Mouse (Mus musculus): ENCODE data around the gene Rab11fip4. TPM values are rescaled to one million over a fixed set of nuclear protein-coding genes. Genes with fewer than 3 reads are reported as not detected.
A peak's percentile ranks its signal among the peaks of the same experiment; 100 is the strongest.

The Rab11fip4 gene
- total RNA-seq, 2 experiments from 2014 or later, result 1.5 to 2.9 TPM

- no peak for ATAC-seq (replicated peaks; ENCODE audit: low FRiP score, poor library complexity, severe bottlenecking)
Measured at GRCm38 (mm10) chr11:79647071-79647501, 56.1 kb downstream of the Rab11fip4 start.

GRCm38 (mm10) chr11:79650359-79650835, 59.4 kb downstream of the Rab11fip4 start:
- ATAC-seq (replicated peaks; ENCODE audit: low FRiP score, poor library complexity, severe bottlenecking), result no peak

DNA sequence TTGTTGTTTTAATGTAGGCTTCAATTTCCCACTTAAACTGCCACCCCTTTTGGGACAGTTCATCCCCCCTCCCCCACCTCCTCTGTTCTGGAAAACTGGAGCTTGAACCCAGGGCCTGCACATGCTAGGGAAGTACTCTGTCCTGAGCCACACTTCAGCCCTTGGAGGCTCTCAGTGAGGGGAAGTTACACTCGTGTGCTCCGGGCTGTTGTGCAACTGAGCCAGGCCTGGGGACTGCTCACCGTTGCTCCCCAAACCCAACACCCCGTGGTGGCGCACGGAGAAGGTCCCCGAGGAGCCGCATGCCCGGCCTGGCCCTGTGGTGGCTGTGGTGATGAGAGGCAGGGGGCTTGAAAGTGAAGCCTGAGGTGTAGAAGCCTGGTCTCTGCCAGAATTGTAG, 61.2 kb downstream of the Rab11fip4 start:
- ATAC-seq (replicated peaks; ENCODE audit: low FRiP score, poor library complexity, severe bottlenecking), result no peak

GRCm38 (mm10) chr11:79652921-79653575, 62.0 kb downstream of the Rab11fip4 start:
- ATAC-seq (replicated peaks; ENCODE audit: low FRiP score, poor library complexity, severe bottlenecking), result no peak

GRCm38 (mm10) chr11:79654407-79654831, 63.4 kb downstream of the Rab11fip4 start:
- 0 out of 2 replicates have a peak, but pooled peaks have one; percentile 40 for ATAC-seq (replicated peaks; ENCODE audit: low FRiP score, poor library complexity, severe bottlenecking)

DNA sequence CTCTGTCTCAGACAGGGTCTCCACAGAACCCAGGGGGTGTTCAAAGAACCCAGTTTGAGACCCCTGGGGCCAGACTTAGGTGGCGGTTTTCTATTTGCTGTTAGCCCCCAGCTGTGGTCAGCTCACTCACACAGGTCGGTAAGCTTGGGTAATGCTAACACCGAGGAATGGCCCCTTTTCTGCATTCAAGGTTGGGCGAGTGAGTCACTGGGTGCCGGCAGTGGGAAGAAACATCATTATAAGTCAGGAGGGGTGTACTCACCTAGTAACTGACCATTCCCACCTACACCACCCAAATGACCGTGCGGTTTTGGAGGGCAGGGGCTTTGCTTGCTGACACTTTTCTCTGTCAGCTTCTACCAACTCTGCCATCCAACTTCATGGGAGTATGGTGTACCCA, 64.6 kb downstream of the Rab11fip4 start:
- no peak for ATAC-seq (replicated peaks; ENCODE audit: low FRiP score, poor library complexity, severe bottlenecking)

DNA sequence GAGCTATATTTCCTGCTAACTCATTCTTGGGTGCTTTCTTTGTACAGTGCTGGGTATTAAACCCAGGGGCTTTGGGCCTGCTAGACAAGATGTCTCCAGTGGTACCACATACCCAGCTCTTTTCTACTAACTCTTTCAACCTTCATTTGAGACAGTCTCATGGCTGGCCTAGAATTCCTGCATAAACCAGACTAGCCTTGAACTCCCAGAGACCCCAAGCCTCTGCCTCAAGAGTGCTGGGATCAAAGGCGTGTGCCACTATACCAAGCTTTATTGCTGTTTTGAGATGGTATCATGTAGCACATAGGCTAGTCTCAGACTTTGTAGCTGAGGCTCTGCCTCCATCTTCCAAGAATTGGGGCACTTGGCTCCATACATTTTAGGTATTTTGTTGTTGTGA, 65.5 kb downstream of the Rab11fip4 start:
- ATAC-seq (replicated peaks; ENCODE audit: low FRiP score, poor library complexity, severe bottlenecking), result no peak

DNA sequence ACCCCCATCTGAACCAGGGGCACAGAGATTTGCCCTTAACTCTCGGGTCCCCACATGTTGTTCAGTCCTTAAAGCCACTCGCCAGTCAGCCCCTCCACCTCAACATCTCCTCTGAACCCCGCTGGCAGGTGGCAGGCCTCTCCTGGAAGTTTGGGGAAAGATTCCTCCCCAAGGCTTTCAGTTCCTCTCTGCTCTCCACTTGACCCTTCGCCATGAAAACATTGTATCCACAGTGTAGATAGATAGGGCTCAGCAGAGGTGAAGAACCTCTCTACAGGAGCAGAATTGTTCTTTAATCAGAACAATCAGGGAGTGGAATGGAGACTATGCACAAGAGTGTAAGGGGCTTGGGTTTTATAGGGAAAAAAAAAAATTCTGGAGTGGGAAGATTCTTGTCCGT, 66.0 kb downstream of the Rab11fip4 start:
- no peak for ATAC-seq (replicated peaks; ENCODE audit: low FRiP score, poor library complexity, severe bottlenecking)

DNA sequence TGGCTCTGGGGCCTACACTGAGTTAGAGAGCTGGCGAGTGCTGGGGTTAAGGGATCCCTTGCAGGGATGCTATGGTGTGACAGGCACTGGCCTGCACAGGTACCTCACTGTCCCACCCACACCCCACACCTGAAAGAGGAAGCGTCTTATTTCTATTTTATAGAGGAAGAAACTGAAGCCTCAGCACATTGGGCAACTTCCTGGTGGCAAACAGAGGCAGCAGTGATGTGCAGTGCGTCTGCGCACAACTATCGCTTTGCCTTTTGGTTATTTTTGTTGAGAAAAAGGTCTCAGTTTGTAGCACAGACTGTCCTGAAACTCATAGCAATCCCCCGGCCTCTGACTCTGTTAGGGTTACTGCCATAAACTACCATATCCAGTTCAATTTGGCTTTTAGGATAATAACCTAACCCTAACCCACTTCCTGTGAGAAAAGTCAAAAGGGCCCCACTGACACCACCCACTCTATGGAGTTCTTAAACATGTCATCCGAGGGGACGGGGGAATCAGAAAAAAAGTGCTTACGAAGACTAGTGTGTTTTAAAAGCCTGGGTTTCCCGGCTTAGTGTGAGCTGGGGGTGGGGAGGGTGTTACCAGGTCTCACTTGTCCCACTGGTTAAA, 67.3 kb downstream of the Rab11fip4 start:
- no peak for ATAC-seq (replicated peaks; ENCODE audit: low FRiP score, poor library complexity, severe bottlenecking)

DNA sequence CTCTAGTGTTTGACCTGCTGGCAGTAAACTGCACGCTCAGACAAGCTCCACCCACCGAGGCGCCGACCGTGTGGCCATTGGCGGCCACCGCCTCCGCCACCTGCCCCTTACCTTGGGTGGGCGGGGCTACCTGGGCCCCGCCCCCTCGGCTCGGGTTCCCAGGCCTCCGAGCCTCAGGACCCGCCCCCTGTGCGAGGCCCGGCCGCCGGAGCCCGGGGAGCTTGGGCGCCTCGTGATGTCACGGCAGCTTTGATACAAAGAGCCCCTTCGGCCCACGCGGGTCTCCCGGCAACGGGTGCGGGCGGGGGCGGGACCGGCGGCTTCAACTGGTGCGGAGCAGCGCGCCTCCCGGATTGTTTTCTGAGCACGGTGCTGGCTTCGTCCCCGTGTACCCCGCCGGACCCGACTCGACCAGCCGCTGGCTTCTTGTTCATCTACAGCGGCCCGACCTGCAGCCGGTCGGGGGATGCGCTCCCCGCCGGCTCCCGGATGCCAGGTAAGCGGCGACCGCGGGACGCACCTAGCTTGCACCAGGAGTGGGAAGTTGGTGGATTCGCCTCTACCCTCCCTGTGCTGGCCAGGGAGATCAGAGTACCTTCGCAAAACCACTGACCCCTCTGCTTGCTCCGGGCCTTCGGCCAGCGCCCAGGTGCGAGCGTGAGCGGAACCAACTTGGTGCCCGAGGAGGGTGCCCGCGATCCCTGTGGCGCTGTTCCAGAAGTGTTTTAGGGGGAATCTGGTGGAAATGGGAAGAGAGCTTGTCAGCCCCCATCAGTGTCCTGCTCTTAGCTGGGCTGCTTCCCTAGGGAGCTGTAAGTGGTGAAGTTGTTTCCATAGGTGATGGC, 69.6 kb downstream of the Rab11fip4 start:
- ATAC-seq (replicated peaks; ENCODE audit: low FRiP score, poor library complexity, severe bottlenecking), result no peak

DNA sequence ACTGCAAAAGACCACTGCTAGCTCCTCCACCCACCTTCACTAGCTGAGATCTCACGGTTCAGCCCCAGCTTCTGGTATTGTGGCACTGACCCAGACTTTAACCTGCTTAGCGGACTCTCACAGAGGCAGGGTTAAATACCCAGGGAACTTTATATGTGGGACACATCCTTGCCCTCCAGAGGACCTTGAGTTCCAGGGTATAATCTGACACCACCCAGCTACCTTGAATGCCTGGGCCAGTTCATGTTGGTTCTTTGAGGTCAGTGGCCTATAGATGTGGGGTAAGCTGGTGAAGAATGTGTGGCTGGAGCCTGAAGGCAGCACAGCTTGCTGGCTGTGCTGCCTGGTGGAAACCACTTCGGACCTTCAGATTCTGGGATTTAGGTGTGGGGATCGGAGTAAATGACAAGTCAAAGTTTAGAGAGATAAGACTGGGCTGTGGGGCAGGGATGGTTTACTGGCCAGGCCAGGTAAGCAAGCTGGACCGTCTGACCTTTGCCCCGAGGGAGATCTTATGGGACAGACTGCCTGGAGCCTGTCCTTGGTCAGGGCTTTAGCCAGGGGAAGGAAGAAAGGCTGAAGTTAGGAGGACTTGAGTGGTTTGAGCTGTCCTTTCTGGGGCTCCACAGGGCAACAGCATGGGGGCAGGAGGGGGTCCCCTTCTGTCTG, 71.0 kb downstream of the Rab11fip4 start:
- no peak for ATAC-seq (replicated peaks; ENCODE audit: low FRiP score, poor library complexity, severe bottlenecking)

DNA sequence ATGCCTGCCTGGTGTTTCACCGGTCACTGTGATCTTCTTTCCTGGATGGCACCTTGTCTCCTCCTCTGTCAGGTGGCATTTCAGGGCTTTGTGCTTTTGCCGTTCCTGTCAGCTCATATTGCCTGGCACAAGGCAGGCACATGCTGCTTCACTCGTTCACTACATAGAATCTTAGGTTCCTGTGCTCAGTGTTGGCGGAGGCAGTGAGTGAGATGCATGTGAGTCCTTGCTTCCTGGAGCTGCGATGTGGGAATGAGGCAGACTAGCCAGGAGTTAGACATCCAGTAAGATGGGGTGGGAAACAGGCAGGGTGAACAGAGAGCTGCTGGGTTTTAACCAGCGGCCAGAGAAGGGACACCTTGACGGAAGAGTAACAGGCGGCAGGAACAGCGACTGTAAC, 72.1 kb downstream of the Rab11fip4 start:
- no peak for ATAC-seq (replicated peaks; ENCODE audit: low FRiP score, poor library complexity, severe bottlenecking)

DNA sequence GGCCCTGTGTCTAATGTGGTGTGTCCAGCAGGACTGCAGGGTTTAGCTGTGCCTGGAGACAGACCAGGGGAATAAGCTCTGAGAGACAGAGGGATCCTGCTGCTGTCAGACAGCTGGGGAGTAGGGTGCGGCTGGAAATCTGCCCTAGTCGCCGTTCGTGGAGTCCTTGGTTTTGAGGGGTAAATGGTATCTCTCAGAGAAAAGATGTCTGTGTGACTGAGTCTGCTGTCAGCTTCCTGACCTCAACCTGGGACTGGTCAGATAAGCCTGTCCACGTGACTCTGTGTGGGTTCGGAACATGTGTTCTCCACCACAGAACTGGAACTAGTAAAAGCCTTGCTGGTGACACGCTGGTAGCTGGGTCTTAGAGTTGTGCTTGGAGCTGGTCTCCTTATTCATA, 72.6 kb downstream of the Rab11fip4 start:
- no peak for ATAC-seq (replicated peaks; ENCODE audit: low FRiP score, poor library complexity, severe bottlenecking)

GRCm38 (mm10) chr11:79666544-79666943, 75.5 kb downstream of the Rab11fip4 start:
- ATAC-seq (replicated peaks; ENCODE audit: low FRiP score, poor library complexity, severe bottlenecking), result no peak

DNA sequence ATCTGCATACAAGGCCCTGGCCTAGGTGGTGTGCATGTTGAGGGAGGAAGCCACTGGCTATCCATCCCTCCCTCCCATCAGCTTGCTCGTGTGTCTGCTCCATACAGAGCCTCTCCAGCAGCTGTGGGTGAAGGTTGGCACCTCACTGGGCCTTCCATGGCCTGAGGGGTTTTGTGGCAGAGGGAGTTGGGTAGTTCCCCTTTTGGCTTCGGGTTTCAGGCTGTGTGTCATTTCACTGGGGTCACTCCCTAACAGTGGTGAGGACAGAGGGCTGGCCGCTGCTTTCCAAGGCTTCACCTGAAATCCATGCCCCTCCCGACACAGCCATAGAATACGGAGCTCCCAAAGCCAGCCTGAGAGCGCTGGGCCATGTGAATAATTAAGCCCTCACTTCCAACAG, 78.2 kb downstream of the Rab11fip4 start:
- ATAC-seq (replicated peaks; ENCODE audit: low FRiP score, poor library complexity, severe bottlenecking), result no peak

DNA sequence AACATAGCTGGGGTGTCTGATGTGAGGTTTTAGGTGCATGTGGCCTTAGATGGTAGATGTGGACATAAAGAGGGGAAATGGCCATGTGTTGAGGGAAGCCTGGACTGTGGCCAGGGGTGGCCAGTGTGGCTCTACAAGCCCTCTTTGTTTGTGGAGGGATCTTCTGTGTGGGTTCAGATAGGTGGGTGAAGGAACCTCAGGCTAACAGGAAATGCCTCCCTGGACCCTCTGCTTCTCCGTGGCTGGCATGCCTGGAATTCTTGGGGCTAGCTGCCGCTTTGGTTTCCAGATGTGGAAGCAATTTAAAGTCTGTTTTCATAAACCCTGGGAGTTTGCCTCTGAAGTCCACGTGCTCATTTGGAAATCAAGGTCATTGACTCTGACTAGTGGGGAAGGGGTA, 78.9 kb downstream of the Rab11fip4 start:
- ATAC-seq (replicated peaks; ENCODE audit: low FRiP score, poor library complexity, severe bottlenecking), result no peak

DNA sequence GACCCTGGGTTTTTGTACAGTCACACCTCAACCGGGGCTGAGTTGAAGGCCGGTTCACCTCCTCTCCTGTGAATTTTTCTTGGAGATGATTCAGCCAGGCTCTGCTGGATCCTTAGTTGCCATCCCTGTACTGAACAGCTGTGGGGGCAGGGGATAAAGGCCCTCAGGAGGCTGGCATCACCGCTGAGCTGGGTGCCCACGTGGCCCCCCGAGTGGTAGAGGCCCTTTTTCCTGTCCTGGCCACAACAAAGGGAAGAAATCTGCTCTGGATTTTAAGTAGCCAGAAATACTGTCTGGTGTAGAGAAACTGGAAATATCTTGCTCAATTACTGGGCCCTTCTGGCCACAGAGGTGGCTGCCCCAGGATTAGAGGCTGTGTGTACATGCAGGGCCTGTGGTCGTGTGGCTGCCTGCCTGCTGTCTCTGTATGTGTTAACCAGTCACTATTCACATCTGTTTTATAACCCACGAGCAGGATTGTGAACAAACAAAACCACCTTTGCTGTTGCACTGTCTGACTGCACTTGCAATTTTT, 79.5 kb downstream of the Rab11fip4 start:
- no peak for ATAC-seq (replicated peaks; ENCODE audit: low FRiP score, poor library complexity, severe bottlenecking)

DNA sequence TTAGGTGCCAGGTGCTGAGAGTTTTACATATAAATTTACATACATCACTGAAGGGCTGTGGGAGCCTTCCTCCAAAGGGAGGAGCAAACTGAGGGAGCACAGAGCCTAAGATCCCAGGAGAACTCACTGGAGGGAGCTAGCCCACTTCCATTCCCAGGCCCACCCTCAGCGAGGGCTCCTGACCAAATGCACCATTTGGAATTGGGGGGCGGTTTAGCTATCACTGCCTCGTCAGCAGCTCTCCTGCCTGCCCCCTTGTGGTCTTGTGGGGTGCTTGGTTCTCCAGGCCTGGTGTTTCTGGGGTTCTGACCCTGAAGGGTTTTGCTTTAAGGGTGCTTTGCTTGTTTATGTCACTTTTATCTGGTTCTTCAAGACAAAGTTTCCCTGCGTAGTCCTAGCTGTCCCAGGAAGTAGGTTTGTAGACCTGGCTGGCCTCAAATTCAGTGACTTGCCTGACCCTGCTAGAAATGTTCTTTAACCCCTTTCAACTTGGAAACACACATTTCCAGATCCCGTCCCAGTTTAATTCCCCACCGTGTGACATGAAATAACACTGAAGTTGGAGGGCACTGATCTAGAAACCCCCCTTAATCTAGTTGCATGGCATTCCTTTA, 80.8 kb downstream of the Rab11fip4 start:
- ATAC-seq (replicated peaks; ENCODE audit: low FRiP score, poor library complexity, severe bottlenecking), result no peak

GRCm38 (mm10) chr11:79673072-79673471, 82.1 kb downstream of the Rab11fip4 start:
- no peak for ATAC-seq (replicated peaks; ENCODE audit: low FRiP score, poor library complexity, severe bottlenecking)

Measured in erythroblast, adult 5-6 weeks (primary cell).